Mouse (Mus musculus) forebrain, embryonic 14.5 days (tissue): ENCODE data around the gene Rora. TPM values are rescaled to one million over a fixed set of nuclear protein-coding genes. Genes with fewer than 3 reads are reported as not detected.

Source experiments
- ATAC-seq: fragments of 200-750 bp; cut with Nextera tagmentation; 2 replicates; pipeline ENCODE4 v1.8.0; 2017; ENCODE audit warnings: mild to moderate bottlenecking, moderate library complexity
- DNase-seq: peaks from one replicate; pipeline ENCODE4 v3.0.0-alpha.2; 2015; ENCODE audit warnings: low spot score
- H3K27ac ChIP-seq: fragments of 300-500 bp; sonication (generic); 2 replicates; pipeline ENCODE4 v1.5.1; 2014; ENCODE audit warnings: low read depth, mild to moderate bottlenecking, control low read depth, low read length, moderate library complexity
- H3K27me3 ChIP-seq: fragments of 300-500 bp; sonication (generic); replicated peaks from 2 replicates; pipeline ENCODE4 v1.6.1; 2014; ENCODE audit warnings: low read length, control low read depth, mixed read lengths; ENCODE audit not compliant: control insufficient read depth, insufficient read depth
- H3K36me3 ChIP-seq: fragments of 300-500 bp; sonication (generic); 2 replicates; pipeline ENCODE4 v1.6.1; 2014; ENCODE audit warnings: low read length, control low read depth; ENCODE audit not compliant: control insufficient read depth, insufficient read depth
- H3K4me1 ChIP-seq: fragments of 300-500 bp; sonication (generic); 2 replicates; pipeline ENCODE4 v1.6.1; 2014; ENCODE audit warnings: antibody characterized with exemption, low read length, control low read depth; ENCODE audit not compliant: control insufficient read depth, insufficient read depth
- H3K4me2 ChIP-seq: fragments of 300-500 bp; sonication (generic); 2 replicates; pipeline ENCODE4 v1.6.1; 2014; ENCODE audit warnings: mild to moderate bottlenecking, control low read depth, low read length
- H3K4me3 ChIP-seq: fragments of 300-500 bp; sonication (generic); 2 replicates; pipeline ENCODE4 v1.5.1; 2014; ENCODE audit warnings: low read depth, low read length, control low read depth
- H3K9ac ChIP-seq: fragments of 300-500 bp; sonication (generic); 2 replicates; pipeline ENCODE4 v1.6.1; 2014; ENCODE audit warnings: mild to moderate bottlenecking, low read length, control low read depth, moderate library complexity
- H3K9me3 ChIP-seq: fragments of 300-500 bp; sonication (generic); replicated peaks from 2 replicates; pipeline ENCODE4 v1.6.1; 2016; ENCODE audit warnings: low read length, control low read depth, mixed read lengths; ENCODE audit not compliant: control insufficient read depth
- WGBS: fragments of 180-500 bp; shearing (Covaris S2); extraction: QIAGEN DNeasy Blood & Tissue Kit; methylation state at CpG from one replicate; pipeline ENCODE4 v1.1.7; 2014; 5-methylcytosine and 5-hydroxymethylcytosine counted together
- polyA plus RNA-seq: library from polyadenylated mRNA; unstranded; fragments of >200 nt; fragmentation: Nextera tagmentation; extraction: Ambion mirVana; gene quantifications from 2 replicates; pipeline ENCODE4 v1.2.1, GENCODE M21; 2014

Rora gene
- polyA plus RNA-seq, 1 experiment from 2014 or later = 15.2 TPM

DNA sequence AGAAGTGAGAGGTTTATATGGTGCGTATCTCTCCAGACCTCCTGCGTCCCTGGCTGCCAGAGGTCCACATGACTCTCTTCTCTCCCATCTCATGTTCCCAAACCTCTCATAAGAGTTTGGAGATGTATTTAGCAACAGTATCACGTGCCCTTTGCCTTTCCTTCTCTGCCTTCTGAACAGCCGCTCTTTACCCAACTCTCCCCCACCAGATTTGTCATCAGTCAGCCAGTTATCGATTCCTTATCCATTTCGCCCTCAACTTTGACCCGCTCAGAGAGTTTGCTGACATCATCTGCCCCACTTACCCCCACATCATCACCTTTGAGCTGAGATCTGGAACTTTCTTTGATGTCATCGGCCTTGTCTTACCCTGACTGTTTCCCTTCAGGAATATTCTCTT is 230.1 kb downstream of the Rora start:
- WGBS = 95% methylated on average over 8 of the region's 8 CpGs
- ATAC-seq (no peak), DNase-seq (no peak)

DNA sequence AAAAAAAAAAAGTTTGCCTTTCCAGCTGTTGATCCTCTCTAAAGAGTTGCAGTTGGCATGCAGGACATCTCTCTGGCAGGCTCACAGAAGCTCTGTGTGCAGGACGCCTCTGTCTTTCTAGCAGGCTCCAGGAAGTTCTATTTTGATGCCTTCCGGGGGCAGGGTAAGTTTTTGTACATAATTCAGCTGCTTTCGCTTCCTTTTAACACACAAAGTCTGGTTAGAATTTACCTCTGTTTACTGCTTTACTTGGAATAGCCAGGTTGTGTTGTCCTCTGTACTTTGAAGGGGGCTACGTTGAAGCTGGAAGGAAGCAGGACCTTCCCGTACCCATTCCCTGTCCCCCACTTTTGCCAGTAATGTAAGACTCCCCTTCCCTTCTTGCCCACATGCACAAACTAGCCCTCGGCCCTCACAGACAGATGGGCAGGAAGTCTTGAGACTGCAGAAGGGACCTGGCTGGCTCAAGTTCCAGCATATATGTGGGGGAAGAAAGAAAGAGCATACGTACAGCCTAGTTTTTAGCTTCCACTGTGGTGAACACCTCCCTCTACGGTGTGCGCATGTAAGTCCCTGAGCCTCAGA is 231.0 kb downstream of the Rora start:
- Histone ChIP-seq H3K4me1 (peaks cover 24% of the 10 kb centered on the region; the same call in 1 of the 2 replicates), H3K36me3 (no peaks in the 10 kb centered on the region), H3K4me3 (no peak overlapping the region), H3K4me2 (no peak overlapping the region), H3K27ac (no peak overlapping the region), H3K27me3 (no peaks in the 10 kb centered on the region), H3K9ac (no peak overlapping the region), H3K9me3 (no peaks in the 10 kb centered on the region)
- ATAC-seq = no peak
- DNase-seq = no peak
- WGBS = 90% methylated on average over 9 of the region's 9 CpGs

More for the DNA sequence above, 230.1 kb downstream of the Rora start:
- H3K4me2 ChIP-seq = no peak overlapping the region
- no peaks in the 10 kb centered on the region for H3K36me3 ChIP-seq
- no peak overlapping the region for H3K9ac ChIP-seq
- no peak overlapping the region for H3K4me3 ChIP-seq
- H3K9me3 ChIP-seq = no peaks in the 10 kb centered on the region
- H3K27ac ChIP-seq = no peak overlapping the region
- peaks cover 20% of the 10 kb centered on the region; the same call in 1 of the 2 replicates for H3K4me1 ChIP-seq
- H3K27me3 ChIP-seq = no peaks in the 10 kb centered on the region

DNA sequence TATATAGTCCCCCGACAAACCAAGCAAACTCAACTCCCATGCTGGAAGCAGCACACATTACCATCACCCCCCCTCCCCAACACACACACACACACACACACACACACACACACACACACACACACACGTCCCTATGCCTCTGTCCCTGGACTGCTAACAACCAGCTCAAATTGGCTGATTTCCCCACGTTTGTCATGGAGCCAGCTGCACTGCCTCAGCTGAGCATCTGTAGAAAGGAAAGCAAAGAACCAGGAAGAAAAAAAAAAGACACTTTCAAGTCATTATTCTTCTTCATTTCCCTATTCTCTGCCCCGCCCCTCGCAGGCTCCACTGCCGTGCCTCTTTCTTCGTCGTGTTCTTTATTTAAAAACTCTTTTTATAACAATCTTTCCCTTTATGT is 235.1 kb downstream of the Rora start:
- peaks cover 5% of the 10 kb centered on the region; the same call in 1 of the 2 replicates for H3K4me1 ChIP-seq
- no peak overlapping the region for H3K9ac ChIP-seq
- H3K4me3 ChIP-seq = no peak overlapping the region
- H3K27me3 ChIP-seq = no peaks in the 10 kb centered on the region
- no peak overlapping the region; the same call in 1 of the 2 replicates for H3K27ac ChIP-seq
- H3K36me3 ChIP-seq = no peaks in the 10 kb centered on the region
- DNase-seq = peak; percentile 87
- no peaks in the 10 kb centered on the region for H3K9me3 ChIP-seq
- 15% methylated on average over 8 of the region's 8 CpGs for WGBS
- no peak overlapping the region for H3K4me2 ChIP-seq
- ATAC-seq = peak; percentile 57; the same call in 1 of the 2 replicates

DNA sequence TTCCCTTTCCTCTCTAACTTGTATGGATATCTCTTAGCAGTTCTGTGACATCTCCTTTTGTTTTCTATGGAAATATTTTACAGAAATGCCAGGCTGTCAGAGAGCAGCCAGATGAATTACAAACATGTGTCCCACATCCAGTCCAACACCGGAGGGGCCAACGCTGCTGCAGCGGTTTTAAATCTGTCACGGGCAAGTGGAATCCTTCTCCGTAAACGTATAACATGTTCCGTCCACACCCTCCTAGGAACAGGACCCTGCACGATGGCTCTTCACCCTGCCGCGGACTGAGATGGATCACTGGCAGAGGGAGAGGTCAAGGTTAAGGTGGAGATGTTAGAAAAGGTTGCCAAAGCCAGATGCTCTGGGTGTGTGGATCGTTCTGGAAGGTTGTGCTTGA is 237.8 kb downstream of the Rora start:
- no peak for DNase-seq
- Histone ChIP-seq H3K4me3 (no peak overlapping the region), H3K36me3 (no peaks in the 10 kb centered on the region), H3K9me3 (no peaks in the 10 kb centered on the region), H3K4me1 (peaks cover 5% of the 10 kb centered on the region; the same call in 1 of the 2 replicates), H3K4me2 (no peak overlapping the region), H3K27me3 (no peaks in the 10 kb centered on the region), H3K9ac (no peak overlapping the region), H3K27ac (no peak overlapping the region)
- WGBS = 94% methylated on average over 11 of the region's 11 CpGs
- ATAC-seq = no peak

DNA sequence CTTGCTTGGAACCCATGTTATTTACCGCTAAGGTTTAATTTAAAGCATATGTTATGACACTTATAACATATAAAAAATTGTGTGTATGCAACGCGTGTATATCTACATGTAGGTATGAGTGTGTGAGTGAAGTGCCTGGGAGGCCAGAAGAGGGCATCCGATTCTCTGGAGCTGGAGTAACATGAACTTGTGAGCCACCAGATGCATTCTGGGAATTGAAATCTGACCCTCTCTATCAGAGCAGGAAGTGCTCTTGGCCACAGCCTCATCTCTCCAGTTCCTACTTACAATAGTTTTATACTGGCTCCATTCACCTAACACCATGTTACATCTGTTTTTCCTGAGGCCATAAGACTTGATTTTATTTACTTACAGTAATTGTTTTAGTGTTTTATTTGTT is 238.8 kb downstream of the Rora start:
- WGBS = 93% methylated on average over 4 of the region's 4 CpGs
- no peak overlapping the region for H3K4me2 ChIP-seq
- peaks cover 5% of the 10 kb centered on the region; the same call in 1 of the 2 replicates for H3K4me1 ChIP-seq

DNA sequence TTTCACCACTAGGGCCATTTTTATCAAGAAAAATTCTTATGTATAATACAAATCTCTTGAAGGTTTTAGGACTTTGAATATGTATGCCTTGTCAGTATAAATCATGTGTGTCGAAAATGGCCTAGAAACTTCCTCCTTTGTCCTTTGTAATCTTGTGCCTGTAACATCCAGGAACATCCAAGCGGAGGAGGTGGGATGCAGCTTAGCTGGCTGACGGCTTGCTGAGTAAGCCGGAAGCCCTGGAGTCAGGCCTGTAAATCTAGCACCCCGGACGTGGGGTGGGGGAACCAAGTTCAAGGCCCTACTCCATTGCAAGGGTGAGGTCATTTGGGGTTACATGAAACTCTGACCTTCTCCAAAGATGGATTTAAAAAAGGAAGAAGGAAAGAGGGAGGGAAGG is 239.3 kb downstream of the Rora start:
- Histone ChIP-seq H3K4me2 (no peak overlapping the region), H3K4me1 (peaks cover 5% of the 10 kb centered on the region; the same call in 1 of the 2 replicates), H3K9ac (no peak overlapping the region), H3K27me3 (no peaks in the 10 kb centered on the region), H3K4me3 (no peak overlapping the region), H3K9me3 (no peaks in the 10 kb centered on the region), H3K27ac (no peak overlapping the region), H3K36me3 (no peaks in the 10 kb centered on the region)
- WGBS = 92% methylated on average over 6 of the region's 6 CpGs
- DNase-seq (no peak), ATAC-seq (no peak)

More for the DNA sequence above, 238.8 kb downstream of the Rora start:
- Histone ChIP-seq H3K9me3 (no peaks in the 10 kb centered on the region), H3K36me3 (no peaks in the 10 kb centered on the region), H3K27me3 (no peaks in the 10 kb centered on the region), H3K27ac (no peak overlapping the region), H3K4me3 (no peak overlapping the region), H3K9ac (no peak overlapping the region)
- no peak for ATAC-seq
- no peak for DNase-seq

DNA sequence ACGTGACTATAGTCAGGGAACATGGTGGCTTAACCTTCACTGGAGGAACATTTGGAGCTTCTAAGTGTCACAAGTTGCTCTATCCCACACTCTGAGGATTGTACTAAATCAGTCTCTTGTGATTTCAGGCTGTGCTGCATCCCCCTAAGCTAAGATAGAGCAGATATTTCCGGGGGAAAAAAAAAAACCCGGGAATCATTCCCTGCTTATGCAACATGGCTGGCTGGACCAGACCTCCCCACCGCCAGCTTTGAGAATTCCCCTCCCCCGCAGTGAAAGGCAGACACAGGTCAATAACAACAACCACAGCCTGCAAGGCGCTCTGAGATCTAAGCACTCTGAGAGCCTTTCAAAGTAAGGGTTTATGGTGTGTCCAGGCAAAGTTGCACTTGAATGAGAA is 244.7 kb downstream of the Rora start:
- H3K9me3 ChIP-seq = no peaks in the 10 kb centered on the region
- no peaks in the 10 kb centered on the region for H3K4me1 ChIP-seq
- no peak overlapping the region for H3K9ac ChIP-seq
- WGBS = 86% methylated on average over 6 of the region's 6 CpGs
- H3K27me3 ChIP-seq = no peaks in the 10 kb centered on the region
- ATAC-seq = no peak
- no peaks in the 10 kb centered on the region for H3K36me3 ChIP-seq
- no peak overlapping the region for H3K27ac ChIP-seq
- H3K4me2 ChIP-seq = no peak overlapping the region
- no peak for DNase-seq
- H3K4me3 ChIP-seq = no peak overlapping the region

DNA sequence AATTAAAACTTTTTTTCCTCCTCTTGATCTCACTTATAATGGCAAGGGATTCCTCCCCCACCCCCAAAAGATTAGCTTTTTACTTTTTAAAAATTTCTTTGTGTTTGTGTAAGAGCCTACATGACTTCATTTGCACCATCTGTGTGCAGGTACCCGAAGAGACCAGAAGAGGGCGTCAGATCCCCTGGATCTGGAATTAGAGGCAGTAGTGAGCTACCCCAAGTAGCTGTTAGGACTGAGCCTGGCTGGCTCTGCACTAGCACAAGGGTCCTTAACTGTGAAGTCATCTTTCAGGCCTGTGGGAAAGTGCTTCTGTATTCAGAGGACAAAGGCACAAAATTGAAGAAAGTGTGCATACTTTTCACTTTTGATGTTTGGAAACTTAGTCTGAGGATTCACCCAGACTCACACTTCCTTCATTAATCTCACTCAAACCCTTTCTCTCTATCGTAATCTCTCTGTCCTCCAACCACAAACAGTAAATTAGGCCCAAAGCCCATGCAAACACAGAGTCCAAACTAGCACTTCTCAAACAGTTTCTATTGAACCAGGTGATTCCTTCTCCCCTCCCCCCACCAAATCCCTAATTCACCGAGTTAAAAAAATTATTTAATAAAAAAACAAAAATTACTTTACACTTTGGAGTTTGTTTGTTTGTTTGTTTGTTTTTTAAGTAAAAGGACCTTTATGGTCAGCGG is 246.1 kb downstream of the Rora start:
- H3K9me3 ChIP-seq = no peaks in the 10 kb centered on the region
- no peaks in the 10 kb centered on the region for H3K4me1 ChIP-seq
- H3K27ac ChIP-seq = no peak overlapping the region
- 83% methylated on average over 5 of the region's 5 CpGs for WGBS
- DNase-seq (no peak), ATAC-seq (no peak)
- H3K36me3 ChIP-seq = no peaks in the 10 kb centered on the region
- H3K9ac ChIP-seq = no peak overlapping the region
- H3K4me2 ChIP-seq = no peak overlapping the region
- H3K4me3 ChIP-seq = no peak overlapping the region
- H3K27me3 ChIP-seq = no peaks in the 10 kb centered on the region

DNA sequence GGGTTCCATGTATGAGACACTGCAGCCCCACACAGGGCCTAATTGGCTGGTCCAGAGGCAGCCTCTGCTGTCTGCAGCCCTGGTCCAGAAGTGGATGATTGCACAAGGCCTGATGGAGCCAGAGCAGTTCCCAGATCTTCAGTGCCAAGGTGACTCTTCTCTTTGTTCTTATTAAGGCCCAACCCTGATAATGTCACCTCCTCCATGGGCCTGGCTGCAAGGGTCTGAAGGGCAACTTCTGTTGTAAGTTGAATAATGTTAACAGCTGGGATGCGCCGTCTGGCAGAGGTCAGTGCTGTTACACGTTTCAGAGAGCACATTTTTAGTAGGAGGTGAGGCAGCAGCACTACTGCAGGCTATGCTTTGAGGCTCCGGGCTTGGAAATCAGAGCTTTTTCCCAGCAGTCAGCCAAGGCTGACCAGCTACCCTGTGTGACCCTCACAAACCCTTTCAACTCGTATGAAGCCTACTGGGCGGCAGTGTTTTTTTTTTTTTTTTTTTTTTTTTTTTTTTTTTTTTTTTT is 252.8 kb downstream of the Rora start:
- Histone ChIP-seq H3K9ac (no peak overlapping the region), H3K4me2 (no peak overlapping the region), H3K4me3 (no peak overlapping the region), H3K4me1 (no peaks in the 10 kb centered on the region), H3K27me3 (no peaks in the 10 kb centered on the region), H3K9me3 (no peaks in the 10 kb centered on the region), H3K27ac (no peak overlapping the region), H3K36me3 (no peaks in the 10 kb centered on the region)
- WGBS = 75% methylated on average over 6 of the region's 6 CpGs
- ATAC-seq (no peak), DNase-seq (no peak)
